Comparison of ENCODE assay signal across 17 mouse cellular contexts in the genomic region with DNA sequence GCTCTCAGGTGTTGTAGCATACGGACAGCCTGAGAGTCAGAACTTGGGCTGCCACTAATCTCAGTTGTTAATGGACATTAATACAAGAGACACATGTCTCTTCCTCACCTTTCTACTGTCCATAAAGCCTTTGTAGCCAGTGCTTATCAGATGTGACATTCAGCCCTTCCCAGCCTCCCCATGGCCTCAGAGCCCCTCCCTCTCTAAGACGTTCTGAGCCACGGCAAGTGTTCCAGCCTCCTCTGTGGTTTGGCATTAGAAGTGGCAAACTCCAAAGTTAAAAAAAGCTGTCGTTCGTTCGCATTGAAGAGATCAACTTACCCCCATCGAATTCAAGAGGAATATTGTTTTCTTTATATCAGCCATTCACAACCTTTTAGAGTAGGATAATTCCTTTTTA.
"Had no signal": no experiment of that assay in that cellular context is flagged by ENCODE, and none has a peak within 500 bp of the region (broad histone marks: within the 10 kb centered on the region; RNA-seq: fewer than 3 reads in every experiment).

No protein-coding gene starts in this region.

- DNase-seq: kidney, adult 2 months; kidney, postnatal 14 days; layer of hippocampus, adult 9-11 months; layer of hippocampus, postnatal 36 days; liver; liver, embryonic 13.5 days; liver, postnatal 0 days; lung, postnatal 14 days; right cerebral cortex, postnatal 14 days; thymus, postnatal 4 days had no signal

- H3K4me3 ChIP-seq: kidney, embryonic 15.5 days; limb, embryonic 12.5 days; liver, embryonic 13.5 days; lung, embryonic 15.5 days; midbrain, embryonic 15.5 days had no signal

- H3K27me3 ChIP-seq: kidney, embryonic 15.5 days; limb, embryonic 12.5 days; liver, embryonic 13.5 days; lung, embryonic 15.5 days; midbrain, embryonic 15.5 days had no signal

- H3K4me2 ChIP-seq: kidney, embryonic 15.5 days; limb, embryonic 12.5 days; liver, embryonic 13.5 days; lung, embryonic 15.5 days; midbrain, embryonic 11.5 days; midbrain, embryonic 15.5 days had no signal

- ATAC-seq: liver, postnatal 0 days; midbrain, embryonic 15.5 days had no signal

- H3K9ac ChIP-seq: kidney, embryonic 15.5 days; limb, embryonic 12.5 days; liver, embryonic 13.5 days; liver, postnatal 0 days; lung, embryonic 15.5 days; midbrain, embryonic 15.5 days had no signal

- H3K9me3 ChIP-seq: kidney, embryonic 15.5 days; limb, embryonic 12.5 days; liver, embryonic 13.5 days; lung, embryonic 15.5 days; midbrain, embryonic 15.5 days had no signal

- H3K36me3 ChIP-seq: kidney, embryonic 15.5 days; limb, embryonic 12.5 days; lung, embryonic 15.5 days; midbrain, embryonic 15.5 days had no signal

- H3K27ac ChIP-seq: kidney, embryonic 15.5 days; limb, embryonic 12.5 days; liver, embryonic 13.5 days; lung, embryonic 15.5 days; macrophage; midbrain, embryonic 15.5 days; stomach, postnatal 0 days had no signal
